Mouse (Mus musculus): ENCODE measurements around the gene Ccr6.
"Not testable (repeated sequence)": the region's sequence is repeated elsewhere in the genome, so short reads cannot be mapped to it uniquely, and the experiment has no call there.

The Ccr6 gene

DNA sequence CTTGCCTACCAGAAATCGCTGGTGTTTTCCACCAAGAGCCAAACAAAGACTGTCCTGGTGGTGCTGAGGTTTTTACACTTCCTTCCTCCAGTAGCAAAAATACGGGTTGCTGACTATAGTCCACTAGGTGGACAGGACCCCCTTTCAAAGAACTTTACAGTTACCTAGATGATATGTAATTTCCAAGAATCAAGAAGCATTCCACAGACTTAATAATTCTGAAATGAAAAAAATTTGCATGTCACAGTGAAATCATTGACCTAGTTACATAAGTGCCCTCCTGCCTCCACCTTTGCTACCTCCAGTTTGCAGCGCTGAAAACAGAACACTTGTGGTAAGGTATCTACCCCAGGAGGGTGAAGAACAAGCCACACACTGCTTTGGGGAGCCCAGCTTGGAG is at the start of gene Ccr6:
Gene Ccr6 (plus strand): TSS at position 301 of the 400 bp plus-strand sequence.
- no peak for DNase-seq

DNA sequence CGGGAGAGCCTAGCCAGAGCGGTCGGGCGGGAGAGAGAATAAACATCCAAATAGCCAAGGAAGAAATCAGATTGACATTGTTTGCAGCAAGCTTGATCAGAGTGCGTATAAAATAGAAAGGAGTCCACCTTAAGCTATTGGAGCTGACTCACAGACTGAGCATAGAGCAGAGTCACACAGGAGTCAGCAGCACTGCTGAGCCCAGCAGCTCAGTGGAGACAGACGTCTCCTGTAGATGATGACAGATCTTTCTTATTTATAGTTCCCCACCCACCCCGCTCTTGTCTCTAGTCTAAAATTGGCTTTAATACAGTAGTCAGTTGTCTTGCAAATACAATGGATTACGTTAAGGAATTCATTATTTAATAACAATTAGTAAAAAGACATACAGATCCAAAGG is 42.2 kb upstream of the Ccr6 start:
- DNase-seq: no peak

DNA sequence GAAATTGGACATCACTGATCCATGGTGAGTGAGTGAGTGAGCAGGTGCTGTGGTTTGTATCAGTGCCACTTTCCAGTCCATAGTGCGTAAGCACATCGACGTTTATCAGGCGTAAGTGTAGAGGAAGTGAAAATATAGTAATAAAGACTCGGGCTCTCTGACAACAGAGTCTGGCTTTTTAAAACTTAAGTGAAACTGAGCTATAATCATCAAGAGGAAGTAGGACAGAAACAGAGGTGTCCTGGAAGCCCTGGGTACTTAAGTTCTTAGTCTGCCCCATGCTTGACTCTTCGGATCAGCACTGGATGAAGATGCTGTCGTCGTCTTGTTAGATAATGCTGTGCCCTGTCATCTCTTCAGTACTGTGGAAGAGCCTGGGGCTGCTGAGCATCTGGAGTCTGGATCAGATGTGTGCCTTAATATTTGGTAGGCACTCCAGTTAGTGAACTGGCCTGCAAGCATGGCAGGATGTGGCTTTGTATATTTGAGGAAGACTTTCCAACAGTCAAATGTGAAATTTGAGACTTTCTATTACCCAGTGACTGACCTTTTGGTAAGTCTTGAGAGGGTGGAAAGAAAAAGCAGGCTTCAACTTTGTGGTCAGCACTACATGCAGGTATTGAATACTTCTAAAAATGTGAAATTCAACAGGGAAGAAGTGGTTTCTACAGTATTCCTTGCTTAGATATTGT is 40.0 kb upstream of the Ccr6 start:
- no peak for DNase-seq

DNA sequence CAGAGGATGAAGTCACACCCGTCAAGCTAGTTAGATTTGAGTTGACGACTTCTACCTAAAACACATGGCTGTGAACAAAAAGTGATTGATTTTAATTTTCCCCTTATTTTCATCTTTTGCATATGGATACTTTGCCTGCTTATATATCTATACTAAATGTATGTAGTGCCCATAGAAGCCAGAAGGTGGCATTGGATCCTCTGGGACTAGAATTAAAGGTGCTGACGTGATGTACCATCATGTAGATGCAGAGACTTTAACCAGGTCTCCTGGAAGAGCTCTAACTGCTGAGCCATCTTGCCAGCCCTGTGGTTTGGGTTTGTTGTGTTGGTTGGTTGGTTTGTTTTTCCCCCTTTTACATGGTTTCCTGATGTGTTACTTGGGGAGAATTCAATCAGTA is 38.2 kb upstream of the Ccr6 start:
- no peak for DNase-seq

DNA sequence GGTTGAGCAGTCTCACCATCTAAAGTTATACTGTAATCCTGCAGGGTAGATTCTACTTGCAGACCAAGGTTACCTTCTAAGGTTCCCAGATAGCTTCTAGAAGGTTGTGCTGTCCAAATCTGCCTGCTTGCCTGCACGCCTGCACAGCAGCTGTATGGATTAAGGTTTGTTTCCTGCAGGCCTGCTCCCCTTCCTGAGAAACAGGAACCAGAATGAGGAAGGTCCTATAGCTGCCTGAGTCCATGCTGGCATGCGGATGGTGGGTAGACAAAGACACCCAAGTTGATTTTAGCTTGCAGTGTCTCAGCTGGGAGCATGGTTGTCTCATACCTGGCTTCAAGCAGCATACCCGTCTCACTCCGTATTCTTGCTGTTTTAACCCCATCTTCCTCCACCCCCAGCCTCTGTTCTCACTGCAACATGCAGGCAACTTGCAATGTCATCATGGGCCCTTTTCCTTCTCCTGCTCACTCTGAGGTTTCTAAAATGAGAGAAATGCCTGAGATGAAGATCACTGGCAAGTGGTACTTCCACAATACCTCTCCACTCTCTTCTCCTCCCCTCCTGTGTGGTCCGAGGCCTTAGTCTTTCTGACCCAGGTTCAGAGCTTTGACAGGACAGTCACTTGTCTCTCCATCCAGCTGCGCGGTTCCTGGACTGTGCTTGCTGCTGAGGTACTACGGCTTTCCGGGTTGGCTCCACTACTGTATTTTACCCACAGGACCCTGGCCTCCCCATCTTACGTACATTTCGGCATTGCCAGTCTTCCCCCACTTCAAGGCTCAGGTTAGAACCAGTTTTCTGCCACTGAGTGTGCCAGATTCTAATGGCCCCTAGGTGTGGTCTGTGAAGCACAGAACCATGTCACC is 36.5 kb upstream of the Ccr6 start:
- DNase-seq: no peak

DNA sequence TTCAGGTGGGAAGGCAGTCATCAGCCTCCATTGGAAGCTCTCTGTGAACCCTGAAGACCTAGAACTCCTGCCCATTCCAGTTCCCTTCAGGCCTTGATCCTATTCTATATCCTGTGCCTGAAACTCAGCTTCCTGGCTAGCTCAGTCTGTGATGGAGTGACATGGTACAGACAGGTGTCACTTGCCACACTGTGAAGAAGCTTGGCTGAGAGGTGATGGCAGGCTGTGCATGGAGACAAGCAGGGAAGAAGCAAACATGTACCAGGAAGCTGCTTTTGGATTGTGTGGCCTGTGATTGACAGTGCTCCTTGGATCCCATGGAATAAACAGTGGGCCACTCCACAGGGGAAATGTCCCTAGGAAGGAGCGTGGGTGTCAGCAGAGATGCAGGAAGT is 35.9 kb upstream of the Ccr6 start:
- no peak for DNase-seq

DNA sequence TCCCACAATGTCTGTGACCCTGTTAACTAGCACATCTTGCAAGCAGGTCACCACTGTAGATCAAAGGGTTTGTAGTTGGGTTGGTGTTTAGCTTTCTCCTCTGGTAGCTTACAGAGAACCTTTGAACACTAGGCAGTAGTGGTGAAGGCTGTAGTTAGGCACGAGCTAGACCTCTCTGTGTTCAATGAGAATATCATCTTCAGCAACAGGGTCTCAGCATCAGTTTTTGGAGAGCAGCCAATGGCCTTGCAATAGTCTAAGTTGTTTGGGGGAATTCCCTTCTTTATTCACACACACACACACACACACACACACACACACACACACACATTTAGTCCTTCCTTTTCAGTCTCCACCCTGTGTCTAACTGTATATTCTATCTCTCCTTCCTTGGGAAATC is 32.4 kb upstream of the Ccr6 start:
- DNase-seq: no peak

DNA sequence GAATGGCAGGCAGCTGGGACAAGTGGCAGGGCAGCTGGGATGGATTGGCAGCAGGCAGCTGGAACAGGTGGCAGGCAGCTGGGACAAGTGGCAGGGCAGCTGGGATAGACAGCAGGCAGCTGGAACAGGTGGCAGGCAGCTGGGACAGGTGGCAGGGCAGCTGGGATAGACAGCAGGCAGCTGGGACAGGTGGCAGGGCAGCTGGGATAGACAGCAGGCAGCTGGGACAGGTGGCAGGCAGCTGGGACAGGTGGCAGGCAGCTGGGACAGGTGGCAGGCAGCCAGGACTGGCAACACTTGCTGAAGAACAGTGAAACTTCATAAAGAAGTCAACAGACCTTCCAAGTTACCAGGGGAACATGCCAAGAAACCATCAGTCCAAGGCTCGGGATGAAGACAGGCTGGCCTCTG is 30.6 kb upstream of the Ccr6 start:
- not testable (repeated sequence) for DNase-seq

DNA sequence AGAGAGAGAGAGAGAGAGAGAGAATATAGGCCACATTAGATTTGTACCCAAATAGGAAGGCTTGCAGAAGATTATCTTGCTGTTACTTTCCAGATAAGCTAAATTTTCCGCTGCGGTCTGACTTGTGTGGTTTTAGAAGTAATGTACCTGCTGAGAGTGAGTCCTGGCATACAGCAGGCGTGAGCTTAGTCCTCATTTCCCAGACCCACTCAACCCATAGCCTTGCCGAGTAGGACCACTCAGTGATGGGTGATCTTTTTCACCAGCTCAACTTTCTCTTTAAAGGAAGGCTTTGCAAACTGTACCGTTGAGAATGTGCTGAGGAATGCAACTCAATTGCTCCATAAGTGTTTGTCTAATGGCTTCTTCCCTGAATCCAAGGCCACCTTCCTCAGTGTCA is 29.2 kb upstream of the Ccr6 start:
- no peak for DNase-seq

DNA sequence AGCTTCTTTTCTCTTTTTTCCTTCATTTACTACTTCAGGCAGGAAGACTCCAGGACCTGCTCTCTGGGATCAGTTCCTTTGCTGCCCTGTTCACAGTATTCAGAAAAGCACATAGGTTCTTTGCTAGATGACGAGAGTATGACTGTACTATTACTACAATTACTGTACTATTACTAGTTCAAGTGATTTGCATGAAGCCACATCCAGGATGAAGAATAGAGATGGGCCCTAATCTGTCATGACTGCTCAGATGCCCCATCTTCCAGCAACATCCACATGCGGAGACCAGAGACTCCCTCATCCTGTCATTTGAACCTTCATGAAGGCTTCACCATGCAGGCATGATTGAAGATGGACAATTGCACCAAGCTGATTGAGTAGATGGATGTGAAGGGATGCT is 26.1 kb upstream of the Ccr6 start:
- DNase-seq: no peak

DNA sequence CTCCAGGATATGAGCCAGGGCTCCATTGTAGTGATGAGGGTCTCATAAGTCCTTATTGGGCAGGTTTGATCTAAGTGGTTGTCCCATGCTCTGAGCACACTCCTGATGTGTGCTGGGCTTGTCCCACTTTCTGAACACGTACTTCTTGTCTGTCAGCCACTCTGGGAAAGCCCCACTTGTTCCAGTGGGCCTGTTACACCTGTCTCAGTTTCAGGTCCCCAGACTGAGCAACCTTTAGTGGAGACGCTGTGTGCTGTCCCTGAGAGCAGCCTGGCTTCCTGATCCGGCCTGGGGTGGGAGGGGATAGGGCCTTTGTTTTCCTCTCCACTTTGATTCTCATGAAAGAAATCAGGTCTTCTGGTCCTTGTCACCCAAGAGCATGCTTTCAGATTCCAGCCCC is 25.7 kb upstream of the Ccr6 start:
- DNase-seq: no peak

DNA sequence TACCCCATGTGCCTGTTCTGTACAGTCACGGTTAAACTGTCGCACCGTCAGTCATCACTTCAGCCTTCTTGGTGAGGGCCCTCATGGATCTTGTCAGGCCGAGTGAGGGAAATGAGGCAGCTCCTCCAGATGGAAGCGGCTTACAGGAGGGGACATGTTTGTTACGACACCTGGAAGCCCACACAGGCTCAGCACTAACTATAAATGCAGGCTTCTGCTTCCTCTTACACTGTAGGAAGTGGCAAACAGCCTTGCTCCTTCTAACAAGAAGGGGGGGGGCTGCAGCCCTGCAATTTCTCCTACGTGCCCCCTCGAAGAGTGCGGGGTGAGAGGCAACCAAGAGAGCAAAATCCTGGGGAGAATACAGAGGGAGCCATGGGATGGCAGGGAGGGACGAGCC is 25.2 kb upstream of the Ccr6 start:
- DNase-seq: no peak

DNA sequence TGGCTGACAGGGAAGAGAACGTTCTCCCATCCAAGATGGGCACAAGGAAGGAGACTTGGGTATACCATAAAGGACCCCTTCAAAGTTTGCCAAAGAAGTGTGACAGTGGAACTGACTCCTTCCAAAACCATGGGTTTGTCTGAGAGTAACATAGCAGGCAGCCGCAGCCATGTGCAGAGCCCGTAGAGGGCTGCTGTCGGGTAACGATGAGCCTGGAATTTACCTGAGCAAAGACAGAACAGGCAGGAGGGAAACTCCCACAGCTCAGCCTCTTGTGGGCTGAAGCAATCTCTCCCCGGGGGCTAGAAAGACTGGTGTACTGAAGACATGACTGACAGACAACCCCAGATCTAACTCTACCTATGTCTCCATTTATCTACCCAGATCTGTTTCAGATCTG is 24.4 kb upstream of the Ccr6 start:
- DNase-seq: no peak

DNA sequence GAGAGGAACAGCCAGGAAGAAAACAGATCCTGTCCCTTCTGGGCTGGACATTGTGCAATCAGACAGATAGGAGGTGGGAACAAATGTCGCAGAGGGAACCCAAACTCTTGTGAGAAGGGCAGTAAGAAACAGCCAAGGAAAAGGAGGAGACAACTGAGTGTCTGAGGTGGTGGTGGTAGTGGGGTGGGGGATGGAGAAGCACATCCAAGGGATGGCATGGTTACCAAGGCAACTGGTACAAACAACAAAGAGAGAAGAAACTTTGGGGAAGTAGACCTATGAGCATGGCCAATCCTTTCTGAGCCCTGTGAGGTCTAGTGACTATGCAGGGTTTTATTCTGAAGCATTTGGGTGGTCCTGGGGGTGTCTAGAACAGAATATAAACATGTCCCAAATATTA is 21.5 kb upstream of the Ccr6 start:
- DNase-seq: no peak

DNA sequence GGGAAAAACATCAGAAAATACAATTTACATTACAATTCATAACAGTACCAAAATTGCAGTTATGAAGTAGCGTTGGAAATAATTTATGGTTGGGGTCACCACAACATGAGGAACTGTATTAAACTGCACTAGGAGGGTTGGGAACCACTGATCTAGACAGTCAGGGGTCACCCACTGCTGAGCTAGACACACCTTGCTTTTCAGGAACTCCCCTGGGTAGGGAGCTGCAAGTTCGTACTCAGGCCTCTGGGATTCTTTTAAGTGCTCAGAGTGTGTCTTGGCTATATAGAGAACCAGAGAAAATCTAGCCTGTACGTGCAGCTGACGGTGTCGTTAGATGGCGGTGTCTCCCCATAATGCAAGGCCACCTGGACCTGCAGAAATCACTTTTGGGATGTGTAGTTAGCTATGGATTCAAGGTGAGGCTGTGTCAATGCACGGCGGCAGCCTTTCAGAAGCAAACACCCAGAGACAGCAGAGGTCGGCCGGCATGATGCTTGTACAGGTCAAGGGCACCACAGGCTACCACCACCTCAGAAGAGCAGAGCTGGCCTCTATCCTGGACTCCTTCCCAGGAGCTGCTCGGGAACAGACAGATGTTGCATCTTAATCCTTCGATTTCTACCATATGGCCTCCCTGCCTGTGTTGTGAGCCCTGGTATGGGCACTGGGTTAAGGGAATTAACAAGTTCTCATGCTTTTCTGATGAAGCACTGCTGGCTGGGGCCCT is 20.7 kb upstream of the Ccr6 start:
- no peak for DNase-seq

DNA sequence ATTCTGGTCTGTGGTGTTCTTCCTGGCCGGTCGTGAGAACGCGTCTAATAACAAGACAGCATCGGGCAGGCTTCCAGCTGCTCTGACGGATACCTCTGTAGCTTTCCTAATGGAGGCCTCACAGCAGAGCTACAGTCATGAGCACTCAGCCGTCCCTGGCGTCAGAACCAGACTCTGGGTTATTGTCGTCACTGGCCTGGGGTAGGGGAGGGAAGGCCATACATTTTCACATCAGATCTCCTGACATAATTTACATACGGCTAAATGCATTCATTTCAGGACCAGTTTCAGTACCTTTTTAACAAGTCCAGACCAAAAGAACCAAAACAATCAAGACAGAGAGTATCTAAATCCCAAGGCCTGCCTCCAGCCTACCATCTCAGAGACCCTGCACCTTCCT is 12.6 kb upstream of the Ccr6 start:
- DNase-seq: no peak

DNA sequence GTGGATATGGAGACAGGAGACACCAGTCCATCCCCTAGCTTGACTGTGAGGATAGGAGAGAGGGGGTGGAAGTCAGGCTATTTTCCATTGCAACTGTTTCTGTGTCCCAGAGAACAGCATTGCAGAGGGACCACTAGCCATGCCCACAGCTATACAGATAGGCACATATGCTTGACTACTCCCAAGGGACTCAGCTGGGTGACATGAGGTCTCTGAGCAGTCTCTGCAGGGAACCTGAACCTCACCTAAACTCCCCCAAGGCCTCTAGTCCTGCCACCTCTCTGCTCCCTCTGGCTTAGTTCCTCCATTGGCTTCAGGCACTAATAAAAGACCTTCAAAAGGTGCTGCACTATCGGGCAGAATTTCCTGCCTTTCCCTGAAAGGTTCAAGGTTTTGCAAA is 11.8 kb upstream of the Ccr6 start:
- DNase-seq: no peak

DNA sequence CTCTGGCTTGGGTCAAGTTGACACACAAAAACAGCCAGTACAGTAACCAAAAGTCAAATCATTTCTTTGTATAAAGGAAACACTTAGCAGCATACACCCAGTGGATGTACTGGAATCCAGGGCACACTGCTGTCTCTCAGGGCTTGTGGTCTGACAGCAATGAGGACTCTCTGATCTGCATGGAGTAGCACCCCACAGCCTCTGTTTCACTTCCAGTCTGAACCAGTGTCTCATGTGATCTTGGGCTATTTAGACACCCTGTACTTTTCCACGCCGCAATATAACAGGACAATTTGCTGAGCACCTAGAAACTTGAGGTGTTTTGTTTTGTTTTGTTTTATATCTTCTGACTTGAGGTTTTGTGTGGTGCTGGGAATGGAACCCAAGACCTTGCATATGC is 10.7 kb upstream of the Ccr6 start:
- no peak for DNase-seq

DNA sequence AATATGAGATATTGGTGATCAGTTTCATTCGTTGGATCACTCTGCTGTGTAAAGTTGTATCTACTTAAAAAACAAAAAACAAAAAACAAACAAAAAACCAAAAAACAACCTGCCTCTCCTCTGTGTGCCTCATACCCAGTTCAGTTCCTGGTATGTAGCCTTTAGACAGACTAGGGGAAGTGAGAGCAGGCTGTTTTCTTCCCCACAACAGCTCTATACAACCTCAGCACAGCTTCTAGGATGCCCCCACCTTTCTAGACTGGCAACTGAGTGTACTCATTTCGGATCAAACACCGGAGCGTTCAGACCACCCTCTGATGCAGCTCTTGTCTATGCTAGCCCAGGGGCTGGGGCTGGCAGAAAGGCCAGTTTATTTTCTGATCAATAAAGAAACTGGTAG is 10.1 kb upstream of the Ccr6 start:
- no peak for DNase-seq

DNA sequence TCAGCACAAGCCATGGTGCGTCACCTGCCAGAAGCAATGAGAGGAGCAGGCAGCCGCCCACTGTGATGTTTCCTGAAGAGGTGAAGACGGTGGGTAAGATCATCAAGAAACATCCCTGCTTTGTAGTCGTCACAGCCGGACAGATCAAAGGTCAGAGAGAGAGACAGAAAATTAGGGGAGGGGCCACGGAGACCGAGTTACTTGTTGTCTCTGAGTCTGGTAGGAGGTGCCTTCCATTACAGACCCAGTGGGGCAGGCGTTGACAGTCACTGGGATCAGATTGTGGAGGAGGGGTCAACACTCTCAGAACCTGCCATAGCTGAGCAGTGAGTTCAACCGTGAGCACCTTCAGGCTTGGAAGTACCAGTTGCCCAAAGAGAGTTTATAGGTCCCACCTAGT is 7.2 kb upstream of the Ccr6 start:
- no peak for DNase-seq

DNA sequence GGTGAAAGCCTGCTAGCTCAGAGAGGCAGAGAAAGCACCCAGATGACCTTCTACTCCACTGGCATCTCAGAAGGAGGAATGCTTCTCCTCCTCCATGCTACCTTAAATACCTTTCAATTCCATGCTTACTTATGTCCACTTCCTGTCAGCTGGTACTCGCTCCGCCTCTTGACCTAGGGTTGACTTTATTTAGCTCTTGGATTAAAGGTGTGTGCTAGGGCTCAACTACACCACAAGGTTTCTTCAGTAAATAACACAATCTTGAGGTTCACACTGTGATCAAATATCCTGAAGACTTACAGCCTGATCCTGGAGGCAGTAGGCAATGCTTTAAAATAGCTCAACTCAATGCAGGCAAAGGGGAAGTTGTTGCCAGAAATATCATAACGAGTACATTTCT is 6.2 kb upstream of the Ccr6 start:
- DNase-seq: no peak

DNA sequence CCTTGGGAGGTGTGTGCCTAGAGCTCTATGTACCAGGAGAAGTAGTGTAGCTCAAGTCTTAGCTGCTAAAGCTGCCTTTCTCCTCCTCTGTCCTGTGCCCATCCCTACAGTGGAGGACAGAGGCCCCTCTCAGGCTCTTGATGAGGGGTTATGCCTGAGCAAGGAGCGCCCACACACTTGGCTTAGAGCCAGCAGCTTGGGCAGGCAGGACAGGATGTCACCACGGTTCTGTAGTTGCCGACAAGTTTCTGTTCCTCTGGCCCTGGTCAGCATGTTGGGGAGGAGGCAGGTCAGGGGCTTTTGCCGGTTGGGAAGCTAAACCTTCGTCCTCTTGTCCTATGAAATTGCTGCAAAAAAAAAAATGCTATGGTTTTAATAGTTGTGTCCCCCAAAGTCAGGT is 3.8 kb upstream of the Ccr6 start:
- peak; percentile 11 for DNase-seq

DNA sequence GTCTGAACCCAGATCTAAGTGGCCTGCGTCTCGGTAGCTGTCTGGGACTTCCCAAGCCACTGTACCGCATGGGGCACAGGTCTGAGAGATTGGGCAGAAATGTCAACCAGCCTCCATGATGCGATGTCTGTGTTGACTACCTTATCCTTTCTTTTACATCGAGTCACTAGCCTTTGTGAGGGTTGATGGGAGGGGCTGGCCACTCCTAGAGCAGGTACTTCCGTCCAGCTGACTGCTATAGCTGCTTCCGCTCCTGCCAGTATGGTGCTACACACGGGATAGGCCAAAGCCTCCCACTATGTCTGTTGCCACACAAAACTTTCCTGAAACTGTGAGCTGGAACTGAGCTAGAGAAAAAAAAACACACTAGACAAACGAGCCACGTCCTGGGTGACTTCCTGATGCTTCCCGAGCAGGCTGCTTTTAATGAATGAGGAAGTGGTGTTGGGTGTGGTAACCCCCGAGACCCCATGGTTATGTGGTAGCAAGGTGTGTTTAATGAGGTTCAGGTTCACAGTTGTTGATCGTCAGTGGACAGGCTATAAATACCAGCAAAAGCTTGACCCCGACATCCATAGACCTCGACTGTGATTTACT is 2.1 kb upstream of the Ccr6 start:
- no peak for DNase-seq

DNA sequence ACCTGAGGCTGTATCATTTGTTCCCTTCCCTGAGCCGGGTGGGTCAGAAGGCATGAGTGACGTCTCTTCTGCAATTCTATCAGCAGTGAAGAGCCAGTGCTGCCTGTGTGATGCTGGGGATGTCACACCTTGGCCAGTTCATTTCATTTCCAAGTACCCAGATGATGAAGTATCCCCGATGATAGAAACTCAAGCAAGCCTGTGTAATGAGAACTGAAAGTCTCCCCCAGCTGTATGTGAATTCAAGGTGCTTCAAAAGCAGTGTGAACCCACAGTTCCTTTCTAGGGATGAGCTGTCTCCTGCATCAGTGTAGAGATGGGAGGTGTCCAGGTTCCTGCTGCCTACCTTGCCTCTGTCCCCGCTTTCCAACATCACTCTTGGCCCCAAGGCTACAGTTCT is 1.3 kb upstream of the Ccr6 start:
- DNase-seq: no peak
